Mouse (Mus musculus) frontal cortex, adult 2 months (tissue): ENCODE results near the gene Dnajb8. TPM values are rescaled to one million over a fixed set of nuclear protein-coding genes. Genes with fewer than 3 reads are reported as not detected.

Source experiments
- DNase-seq, 2 experiments: peaks; one replicate each; pipeline ENCODE4 v3.0.0; 2022; ENCODE audit warnings: low spot score in 1 of 2; ENCODE audit errors: extremely low spot score in 1 of 2
- polyA plus RNA-seq: library from polyadenylated mRNA; depleted of rRNA; stranded (reverse); fragments of >200 nt; gene quantifications from 2 replicates; pipeline ENCODE4 v1.2.3, GENCODE M21; 2012

Dnajb8 gene
- polyA plus RNA-seq, 1 experiment: not detected

GRCm38 (mm10) chr6:88199001-88199717 lies 22.9 kb upstream of the Dnajb8 start:
- DNase-seq: no peak

GRCm38 (mm10) chr6:88199718-88200692 lies 22.1 kb upstream of the Dnajb8 start:
- no peak for DNase-seq

GRCm38 (mm10) chr6:88200693-88201609 lies 21.1 kb upstream of the Dnajb8 start:
- DNase-seq: no peak

GRCm38 (mm10) chr6:88201926-88202700 lies 20.0 kb upstream of the Dnajb8 start:
- DNase-seq: no peak

GRCm38 (mm10) chr6:88202921-88203690 lies 19.0 kb upstream of the Dnajb8 start:
- no peak for DNase-seq

GRCm38 (mm10) chr6:88203791-88204405 lies 18.2 kb upstream of the Dnajb8 start:
- DNase-seq: no peak

- DNase-seq: no peak
Observed at GRCm38 (mm10) chr6:88204531-88205385, 17.3 kb upstream of the Dnajb8 start.

GRCm38 (mm10) chr6:88205386-88205700 lies 16.7 kb upstream of the Dnajb8 start:
- DNase-seq: no peak

- DNase-seq: no peak
Observed at GRCm38 (mm10) chr6:88205937-88206336, 16.1 kb upstream of the Dnajb8 start.

GRCm38 (mm10) chr6:88206566-88206965 lies 15.5 kb upstream of the Dnajb8 start:
- no peak for DNase-seq

- no peak for DNase-seq
Observed at GRCm38 (mm10) chr6:88207403-88208033, 14.6 kb upstream of the Dnajb8 start.

- no peak for DNase-seq
Observed at GRCm38 (mm10) chr6:88208321-88208720, 13.7 kb upstream of the Dnajb8 start.

- no peak for DNase-seq
Observed at GRCm38 (mm10) chr6:88209453-88209852, 12.6 kb upstream of the Dnajb8 start.

- no peak for DNase-seq
Observed at GRCm38 (mm10) chr6:88210182-88210581, 11.9 kb upstream of the Dnajb8 start.

GRCm38 (mm10) chr6:88215797-88216196 lies 6.3 kb upstream of the Dnajb8 start:
- DNase-seq: no peak

- no peak for DNase-seq
Observed at GRCm38 (mm10) chr6:88216199-88216598, 5.9 kb upstream of the Dnajb8 start.

- no peak for DNase-seq
Observed at GRCm38 (mm10) chr6:88219094-88219493, 3.0 kb upstream of the Dnajb8 start.
